Mouse (Mus musculus) MEL (cell line): Measurements from ENCODE around the gene Clrn2. TPM values are rescaled to one million over a fixed set of nuclear protein-coding genes. Genes with fewer than 3 reads are reported as not detected.

Experiments
- DNase-seq: peaks from one replicate; pipeline ENCODE4 v3.0.0; 2011; ENCODE audit warnings: low read depth, low spot score
- H3K27ac ChIP-seq: 2 replicates; pipeline ENCODE4 v1.5.1; 2012; ENCODE audit warnings: low read depth, mild to moderate bottlenecking, control low read depth, low read length, moderate library complexity; ENCODE audit not compliant: control insufficient read depth
- H3K27me3 ChIP-seq, 2 experiments: fragments of 150-350 bp in 1 of 2; sonication (generic) in 1 of 2; 2 replicates each; pipeline ENCODE4 v1.6.1; 2012; ENCODE audit warnings: low read length in 2 of 2, mild to moderate bottlenecking in 2 of 2, improper control_type of control experiment in 1 of 2, moderate library complexity in 1 of 2; ENCODE audit not compliant: insufficient read depth in 2 of 2, control insufficient read depth in 1 of 2
- H3K36me3 ChIP-seq, 2 experiments: 2 replicates each; pipeline ENCODE4 v1.6.1; 2012 to 2014; ENCODE audit warnings: low read length in 2 of 2, improper control_type of control experiment in 1 of 2, inconsistent platforms in 1 of 2, mild to moderate bottlenecking in 1 of 2; ENCODE audit not compliant: insufficient read depth in 2 of 2, control insufficient read depth in 1 of 2
- H3K4me1 ChIP-seq, 2 experiments: fragments of 150-350 bp in 1 of 2; sonication (generic) in 1 of 2; 2 replicates each; pipeline ENCODE4 v1.6.1; 2012; ENCODE audit warnings: low read length in 2 of 2, improper control_type of control experiment in 1 of 2, mild to moderate bottlenecking in 1 of 2; ENCODE audit not compliant: insufficient read depth in 2 of 2, control insufficient read depth in 1 of 2
- H3K4me3 ChIP-seq, 2 experiments: fragments of 150-350 bp in 1 of 2; sonication (generic) in 1 of 2; 2 replicates each; pipeline ENCODE4 v1.5.1; 2012; ENCODE audit warnings: low read depth in 2 of 2, low read length in 2 of 2, mild to moderate bottlenecking in 2 of 2, moderate library complexity in 2 of 2, control low read depth in 1 of 2, improper control_type of control experiment in 1 of 2; ENCODE audit not compliant: control insufficient read depth in 1 of 2, insufficient read depth in 1 of 2
- H3K79me2 ChIP-seq: 2 replicates; pipeline ENCODE4 v1.6.1; 2012; ENCODE audit warnings: mild to moderate bottlenecking, low read length, moderate library complexity; ENCODE audit not compliant: control insufficient read depth, poor library complexity, insufficient read depth
- H3K9ac ChIP-seq: 2 replicates; pipeline ENCODE4 v1.6.1; 2012; ENCODE audit warnings: low read depth, mild to moderate bottlenecking, control low read depth, low read length, moderate library complexity; ENCODE audit not compliant: control insufficient read depth, poor library complexity, severe bottlenecking
- H3K9me3 ChIP-seq: fragments of 150-350 bp; sonication (generic); replicated peaks from 2 replicates; pipeline ENCODE4 v1.6.1; 2012; ENCODE audit warnings: mild to moderate bottlenecking, low read length, improper control_type of control experiment, moderate library complexity; ENCODE audit not compliant: insufficient read depth
- CTCF ChIP-seq, 3 experiments: IDR thresholded peaks in 2 of 3; conservative IDR thresholded peaks in 1 of 3; 2 replicates each; pipeline ENCODE4 v1.5.1; 2011 to 2012; ENCODE audit warnings: low read length in 3 of 3, low read depth in 2 of 3, mild to moderate bottlenecking in 2 of 3, improper control_type of control experiment in 1 of 3, inconsistent platforms in 1 of 3, mixed read lengths in 1 of 3, moderate library complexity in 1 of 3; ENCODE audit not compliant: control insufficient read depth in 1 of 3, insufficient read depth in 1 of 3, poor library complexity in 1 of 3, severe bottlenecking in 1 of 3
- ELF1 ChIP-seq: IDR thresholded peaks from 2 replicates; pipeline ENCODE4 v1.6.1; 2014; ENCODE audit warnings: low read depth, mild to moderate bottlenecking, inconsistent platforms, low read length, improper control_type of control experiment, moderate library complexity
- EP300 ChIP-seq, 2 experiments: IDR thresholded peaks; 2 replicates each; pipeline ENCODE4 v1.6.1; 2011; ENCODE audit warnings: improper control_type of control experiment in 2 of 2, low read length in 2 of 2, low read depth in 1 of 2, mild to moderate bottlenecking in 1 of 2
- MAFK ChIP-seq: IDR thresholded peaks from 2 replicates; pipeline ENCODE4 v1.6.1; 2011; ENCODE audit warnings: low read depth, mild to moderate bottlenecking, low read length, improper control_type of control experiment, borderline replicate concordance
- MYB ChIP-seq: IDR thresholded peaks from 2 replicates; pipeline ENCODE4 v1.6.1; 2011; ENCODE audit warnings: mild to moderate bottlenecking, low read depth, low read length, improper control_type of control experiment
- MYC ChIP-seq: IDR thresholded peaks from 2 replicates; pipeline ENCODE4 v1.6.1; 2011; ENCODE audit warnings: low read depth, mild to moderate bottlenecking, low read length, improper control_type of control experiment, moderate library complexity
- NELFE ChIP-seq: IDR thresholded peaks from 2 replicates; pipeline ENCODE4 v1.6.1; 2011; ENCODE audit warnings: low read depth, low read length, improper control_type of control experiment
- POLR2AphosphoS2 ChIP-seq: IDR thresholded peaks from 2 replicates; pipeline ENCODE4 v1.6.1; 2011; ENCODE audit warnings: low read length, improper control_type of control experiment
- POLR2AphosphoS5 ChIP-seq: IDR thresholded peaks from 2 replicates; pipeline ENCODE4 v1.6.1; 2012; ENCODE audit warnings: low read depth, borderline replicate concordance, mild to moderate bottlenecking, inconsistent platforms, low read length, moderate library complexity, mixed read lengths
- RAD21 ChIP-seq: IDR thresholded peaks from 2 replicates; pipeline ENCODE4 v1.6.1; 2011; ENCODE audit warnings: mild to moderate bottlenecking, low read depth, low read length, improper control_type of control experiment
- SIN3A ChIP-seq: IDR thresholded peaks from 2 replicates; pipeline ENCODE4 v1.6.1; 2012; ENCODE audit warnings: low read length, improper control_type of control experiment, inconsistent platforms
- SMC3 ChIP-seq: IDR thresholded peaks from 2 replicates; pipeline ENCODE4 v1.6.1; 2011; ENCODE audit warnings: low read depth, low read length, improper control_type of control experiment
- TBP ChIP-seq: IDR thresholded peaks from 2 replicates; pipeline ENCODE4 v1.8.0; 2011; ENCODE audit warnings: low read depth, low read length, improper control_type of control experiment
- TCF12 ChIP-seq: IDR thresholded peaks from 2 replicates; pipeline ENCODE4 v1.6.1; 2014; ENCODE audit warnings: low read depth, mild to moderate bottlenecking, inconsistent platforms, low read length, improper control_type of control experiment, moderate library complexity
- USF2 ChIP-seq, 2 experiments: IDR thresholded peaks; 2 replicates each; pipeline ENCODE4 v1.6.1; 2011 to 2012; ENCODE audit warnings: improper control_type of control experiment in 2 of 2, low read length in 2 of 2, borderline replicate concordance in 1 of 2, inconsistent platforms in 1 of 2, low read depth in 1 of 2, mild to moderate bottlenecking in 1 of 2; ENCODE audit not compliant: insufficient read depth in 1 of 2
- ZKSCAN1 ChIP-seq: IDR thresholded peaks from 2 replicates; pipeline ENCODE4 v1.6.1; 2012; ENCODE audit warnings: low read depth, mild to moderate bottlenecking, inconsistent platforms, low read length, improper control_type of control experiment, moderate library complexity
- polyA plus RNA-seq, 2 experiments: library from polyadenylated mRNA; stranded (reverse) in 1 of 2; unstranded in 1 of 2; fragments of >175 nt in 1 of 2; fragments of >200 nt in 1 of 2; gene quantifications; 2 replicates each; pipeline versions ENCODE4 v1.2.1 to v1.2.4; 2012; ENCODE audit warnings: low replicate concordance in 2 of 2, low read depth in 1 of 2; ENCODE audit not compliant: insufficient read length in 2 of 2, insufficient read depth in 1 of 2, missing spikeins in 1 of 2
- total RNA-seq: library from RNA; depleted of rRNA; stranded (reverse); fragments of 300-350 nt; gene quantifications from 2 replicates; pipeline ENCODE4 v1.2.3, GENCODE M21; 2012

The Clrn2 gene
- total and polyA plus RNA-seq, 3 experiments: not detected

- no peak overlapping the region for H3K9ac ChIP-seq
- TF ChIP-seq ELF1: no peak
- no peak for TF ChIP-seq NELFE
- no peaks in the 10 kb centered on the region for H3K79me2 ChIP-seq
- no peak for DNase-seq
- peaks cover 0 to 25% of the 10 kb centered on the region in 2 experiments; a peak in 2 of 4 replicates for H3K36me3 ChIP-seq
- H3K4me3 ChIP-seq: no peak overlapping the region
- no peaks in the 10 kb centered on the region for H3K27me3 ChIP-seq
- no peaks in the 10 kb centered on the region for H3K9me3 ChIP-seq
- no peak overlapping the region for H3K27ac ChIP-seq
- no peaks in the 10 kb centered on the region for H3K4me1 ChIP-seq
Measured at GRCm38 (mm10) chr5:45441124-45441523, 12.4 kb upstream of the Clrn2 start.

DNA sequence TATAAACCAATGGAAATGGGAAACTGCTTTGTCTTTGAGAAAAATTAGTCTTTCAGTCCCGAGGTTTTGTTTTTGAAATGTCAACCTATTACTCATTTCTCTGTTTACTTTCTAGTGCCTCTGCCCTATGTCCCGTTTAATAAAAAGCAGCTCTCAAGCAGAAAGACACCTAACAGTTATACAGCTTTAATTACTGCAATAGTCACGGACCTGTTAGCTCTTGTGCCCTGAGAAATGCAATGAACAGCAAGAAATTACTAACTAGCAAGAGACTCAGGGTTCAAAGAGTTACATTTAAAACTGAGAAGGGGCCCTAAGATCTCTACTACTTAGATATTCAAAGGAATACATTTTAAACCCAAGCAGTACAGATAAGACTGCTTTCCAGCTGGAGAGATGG is 11.8 kb upstream of the Clrn2 start:
- DNase-seq: no peak
- no peak for TF ChIP-seq EP300 (IDR thresholded peaks at IDR 0.05; ENCODE audit: low read depth in 1 of 2, low read length in 2 of 2)
- no peak for TF ChIP-seq RAD21
- TF ChIP-seq SMC3: no peak
- TF ChIP-seq NELFE: no peak
- TF ChIP-seq USF2 (IDR thresholded peaks at IDR 0.05; ENCODE audit: borderline replicate concordance in 1 of 2, insufficient read depth in 1 of 2, low read depth in 1 of 2, low read length in 2 of 2): no peak
- no peak for TF ChIP-seq TCF12
- TF ChIP-seq MYB: no peak
- TF ChIP-seq TBP: no peak
- TF ChIP-seq ZKSCAN1: no peak
- no peak for TF ChIP-seq ELF1
- no peak for TF ChIP-seq POLR2AphosphoS2
- no peak for TF ChIP-seq SIN3A
- Histone ChIP-seq H3K9me3 (no peaks in the 10 kb centered on the region), H3K4me1 (peaks cover 0 to 3% of the 10 kb centered on the region in 2 experiments; a peak in 1 of 4 replicates), H3K4me3 (no peak overlapping the region), H3K36me3 (peaks cover 0 to 25% of the 10 kb centered on the region in 2 experiments; a peak in 2 of 4 replicates), H3K79me2 (no peaks in the 10 kb centered on the region; the same call in 1 of the 2 replicates), H3K9ac (no peak overlapping the region), H3K27ac (no peak overlapping the region), H3K27me3 (no peaks in the 10 kb centered on the region)

GRCm38 (mm10) chr5:45444130-45444832 is 9.3 kb upstream of the Clrn2 start:
- no peak overlapping the region for H3K9ac ChIP-seq
- H3K36me3 ChIP-seq: peaks cover 11 to 19% of the 10 kb centered on the region in 2 experiments
- no peak for DNase-seq
- H3K4me1 ChIP-seq: peaks cover 0 to 17% of the 10 kb centered on the region in 2 experiments
- H3K4me3 ChIP-seq: no peak overlapping the region
- TF ChIP-seq TBP (no peak), POLR2AphosphoS5 (no peak), MYC (no peak), MAFK (no peak), CTCF (IDR thresholded peaks at IDR 0.05 in 2 of 3, conservative IDR thresholded peaks at IDR 0.05 in 1 of 3; ENCODE audit: control insufficient read depth in 1 of 3, insufficient read depth in 1 of 3, low read depth in 2 of 3, low read length in 3 of 3, poor library complexity in 1 of 3, severe bottlenecking in 1 of 3) (no peak)
- H3K9me3 ChIP-seq: no peaks in the 10 kb centered on the region
- H3K27ac ChIP-seq: no peak overlapping the region
- H3K27me3 ChIP-seq: no peaks in the 10 kb centered on the region
- H3K79me2 ChIP-seq: peaks cover 11% of the 10 kb centered on the region
